Mouse (Mus musculus) kidney, adult 2 months (tissue): ENCODE data around the gene Aadat.

ENCODE experiments used
- CTCF ChIP-seq: fragments of 200-500 bp; conservative IDR thresholded peaks from 2 replicates; pipeline ENCODE4 v1.5.1; 2011; ENCODE audit warnings: low read depth, mild to moderate bottlenecking, control low read depth, low read length, moderate library complexity, mixed read lengths; ENCODE audit not compliant: insufficient read depth, insufficient read length
- POLR2A ChIP-seq: fragments of 200-500 bp; IDR thresholded peaks from one replicate; pipeline ENCODE4 v1.6.1; 2011; ENCODE audit warnings: low read depth, low read length, control low read depth

DNA sequence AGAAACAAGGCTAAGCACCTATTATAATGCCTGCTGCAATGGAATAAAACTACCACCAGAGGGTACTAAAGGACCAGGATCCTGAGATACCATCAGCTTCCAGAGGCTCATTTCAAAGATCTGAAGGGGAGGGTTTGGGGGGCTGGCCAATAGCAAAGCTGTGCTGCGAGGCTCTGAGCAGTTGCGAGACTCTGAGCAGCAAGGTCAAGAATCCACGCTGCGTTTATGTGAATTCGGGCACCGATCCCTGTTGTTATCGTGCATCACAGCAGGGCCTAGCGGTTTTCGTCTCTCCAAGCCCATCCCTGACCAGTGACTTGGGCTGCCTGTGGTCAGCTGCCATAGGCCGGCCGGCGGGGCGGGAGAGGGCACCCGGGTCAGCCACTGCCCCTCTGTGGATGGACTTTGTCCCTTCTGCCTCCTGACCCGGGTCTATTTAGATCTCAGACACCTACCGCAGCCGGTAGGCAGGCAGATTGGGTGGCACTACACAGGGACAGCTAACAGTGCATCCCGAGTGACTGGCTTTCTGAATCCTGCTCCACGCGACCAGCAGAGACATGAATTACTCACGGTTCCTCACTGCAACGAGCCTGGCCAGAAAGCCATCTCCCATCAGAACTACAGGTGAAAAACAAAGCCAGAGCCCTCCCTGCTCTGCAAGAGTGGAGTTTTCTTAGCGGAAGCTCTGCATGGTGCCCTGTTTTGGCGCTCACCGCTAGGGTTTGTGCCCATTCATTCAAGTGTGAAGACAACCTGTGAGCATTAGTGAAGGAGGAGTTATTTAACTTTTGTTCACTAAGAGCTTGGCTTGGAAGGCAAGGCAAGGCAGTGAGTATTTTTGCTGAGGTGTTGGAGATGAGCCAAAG lies at the start of gene Aadat:
- peak; percentile 51 for TF ChIP-seq CTCF
- TF ChIP-seq POLR2A = peak; percentile 76
